Mouse (Mus musculus) forebrain, postnatal 0 days (tissue): ENCODE data around the gene Trnau1ap. TPM values are rescaled to one million over a fixed set of nuclear protein-coding genes. Genes with fewer than 3 reads are reported as not detected.

Source experiments
- ATAC-seq: fragments of 200-750 bp; cut with Nextera tagmentation; 2 replicates; pipeline ENCODE4 v1.8.0; 2017; ENCODE audit warnings: mild to moderate bottlenecking, moderate library complexity
- DNase-seq: peaks from one replicate; pipeline ENCODE4 v3.0.0-alpha.2; 2015
- H3K27ac ChIP-seq: fragments of 300-500 bp; sonication (generic); 2 replicates; pipeline ENCODE4 v1.5.1; 2014; ENCODE audit warnings: low read depth, mild to moderate bottlenecking, antibody characterized with exemption, low read length, moderate library complexity, mixed read lengths
- H3K27me3 ChIP-seq: fragments of 300-500 bp; sonication (generic); 2 replicates; pipeline ENCODE4 v1.6.1; 2014; ENCODE audit warnings: mild to moderate bottlenecking, low read length, mixed read lengths; ENCODE audit not compliant: insufficient read depth
- H3K36me3 ChIP-seq: fragments of 300-500 bp; sonication (generic); 2 replicates; pipeline ENCODE4 v1.6.1; 2014; ENCODE audit warnings: mild to moderate bottlenecking, moderate library complexity; ENCODE audit not compliant: insufficient read depth
- H3K4me1 ChIP-seq: fragments of 300-500 bp; sonication (generic); 2 replicates; pipeline ENCODE4 v1.6.1; 2014; ENCODE audit warnings: antibody characterized with exemption; ENCODE audit not compliant: insufficient read depth
- H3K4me2 ChIP-seq: fragments of 300-500 bp; sonication (generic); 2 replicates; pipeline ENCODE4 v1.6.1; 2014; ENCODE audit warnings: low read depth, mild to moderate bottlenecking, moderate library complexity
- H3K4me3 ChIP-seq: fragments of 300-500 bp; sonication (generic); 2 replicates; pipeline ENCODE4 v1.5.1; 2014; ENCODE audit warnings: low read depth, low read length, mixed read lengths
- H3K9ac ChIP-seq: fragments of 300-500 bp; sonication (generic); 2 replicates; pipeline ENCODE4 v1.6.1; 2014; ENCODE audit warnings: mild to moderate bottlenecking
- H3K9me3 ChIP-seq: fragments of 300-500 bp; sonication (generic); 2 replicates; pipeline ENCODE4 v1.6.1; 2016; ENCODE audit warnings: low read length
- CTCF ChIP-seq: sonication (generic); IDR thresholded peaks from 2 replicates; pipeline ENCODE4 v1.5.1; 2016; ENCODE audit warnings: antibody characterized with exemption, control low read depth, low read depth
- WGBS: fragments of 180-500 bp; shearing (Covaris S2); extraction: QIAGEN DNeasy Blood & Tissue Kit; methylation state at CpG from one replicate; pipeline ENCODE4 v1.1.7; 2014; 5-methylcytosine and 5-hydroxymethylcytosine counted together
- polyA plus RNA-seq: library from polyadenylated mRNA; unstranded; fragments of >200 nt; fragmentation: Nextera tagmentation; extraction: Ambion mirVana; gene quantifications from 2 replicates; pipeline ENCODE4 v1.2.1, GENCODE M21; 2015
- total RNA-seq: library from RNA; depleted of rRNA; stranded (reverse); fragments of >200 nt; gene quantifications from 2 replicates; pipeline ENCODE4 v1.2.3, GENCODE M21; 2014

Trnau1ap gene
- total and polyA plus RNA-seq, 2 experiments from 2014 or later: 62.1 TPM

DNA sequence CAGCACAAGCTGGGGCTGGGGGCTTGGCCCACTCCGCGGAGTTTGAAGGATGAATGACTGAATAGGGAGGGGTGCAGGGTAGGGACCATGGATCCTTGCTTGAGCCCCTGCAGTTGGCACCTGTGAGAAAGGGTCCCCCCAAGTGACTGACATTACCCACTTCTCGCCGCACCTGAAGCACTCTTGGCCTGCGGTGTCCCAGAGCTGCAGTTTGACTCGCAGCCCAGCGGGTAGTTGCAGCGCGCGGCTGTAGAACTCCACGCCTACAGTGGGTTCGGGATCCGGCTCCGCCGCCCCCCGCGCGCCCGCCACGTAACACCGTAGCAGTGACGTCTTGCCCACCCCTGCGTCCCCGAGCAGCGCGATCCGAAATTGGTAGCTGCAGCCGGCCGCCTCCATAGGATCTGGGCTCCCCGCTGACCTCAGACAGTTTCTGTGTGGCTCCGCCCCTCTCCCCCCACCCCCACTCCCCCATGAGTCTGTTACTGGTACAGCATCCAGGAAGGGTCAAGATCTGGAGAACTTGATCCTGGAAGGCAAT, 26.3 kb downstream of the Trnau1ap start, which contains the start of gene Rab42:
Rab42 (minus strand) TSS at position 447 of the 541 bp plus-strand sequence.
- no peak within 1 kb of the TSS for H3K27ac ChIP-seq
- H3K27me3 ChIP-seq: no peaks in the 10 kb centered on the region
- peak within 1 kb of the TSS; percentile 39 for H3K4me3 ChIP-seq
- peak within 1 kb of the TSS; percentile 54 for H3K4me2 ChIP-seq
- peak; percentile 16; the same call in 1 of the 2 replicates for TF ChIP-seq CTCF
- H3K9ac ChIP-seq: peak within 1 kb of the TSS; percentile 51
- 2% methylated on average over 31 of the region's 31 CpGs for WGBS
- ATAC-seq (peak; percentile 86), DNase-seq (peak; percentile 57)
- H3K4me1 ChIP-seq: no peaks in the 10 kb centered on the region
- no peaks in the 10 kb centered on the region for H3K36me3 ChIP-seq
- no peaks in the 10 kb centered on the region for H3K9me3 ChIP-seq

- Histone ChIP-seq H3K27ac (no peak overlapping the region), H3K9me3 (no peaks in the 10 kb centered on the region), H3K27me3 (no peaks in the 10 kb centered on the region), H3K4me1 (no peaks in the 10 kb centered on the region), H3K36me3 (no peaks in the 10 kb centered on the region), H3K4me2 (peak overlapping the region; percentile 54), H3K9ac (peak overlapping the region; percentile 51; the same call in 1 of the 2 replicates), H3K4me3 (peak overlapping the region; percentile 39)
- ATAC-seq (peak; percentile 35; the same call in 1 of the 2 replicates), DNase-seq (no peak)
- 62% methylated on average over 16 of the region's 16 CpGs for WGBS
- TF ChIP-seq CTCF: no peak
Observed at GRCm38 (mm10) chr4:132301965-132302938, 27.1 kb downstream of the Trnau1ap start.

DNA sequence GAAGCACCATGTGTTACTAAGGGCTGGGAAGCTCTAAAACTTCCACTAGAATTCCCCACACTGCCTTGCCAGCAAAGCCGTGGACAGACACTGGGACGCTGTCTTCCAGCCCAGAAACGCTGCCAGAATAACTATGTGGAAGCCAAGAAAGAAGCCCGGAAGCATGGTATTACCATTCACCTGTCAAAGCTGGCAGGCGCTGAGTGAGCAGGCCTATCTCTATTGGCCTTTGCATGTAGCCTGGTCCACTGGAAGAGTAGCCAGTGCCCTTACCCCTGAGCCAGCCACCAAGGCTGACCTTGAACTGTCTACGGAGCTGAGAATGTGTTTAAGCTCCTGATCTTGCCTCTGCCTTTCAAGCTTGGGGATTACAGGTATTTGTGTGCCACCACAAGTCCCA, 27.9 kb downstream of the Trnau1ap start:
- Histone ChIP-seq H3K9ac (no peak overlapping the region), H3K4me3 (no peak overlapping the region), H3K27me3 (no peaks in the 10 kb centered on the region), H3K4me2 (no peak overlapping the region), H3K4me1 (no peaks in the 10 kb centered on the region), H3K9me3 (no peaks in the 10 kb centered on the region), H3K27ac (no peak overlapping the region), H3K36me3 (no peaks in the 10 kb centered on the region)
- DNase-seq (no peak), ATAC-seq (no peak)
- TF ChIP-seq CTCF: no peak
- 70% methylated on average over 6 of the region's 6 CpGs for WGBS

DNA sequence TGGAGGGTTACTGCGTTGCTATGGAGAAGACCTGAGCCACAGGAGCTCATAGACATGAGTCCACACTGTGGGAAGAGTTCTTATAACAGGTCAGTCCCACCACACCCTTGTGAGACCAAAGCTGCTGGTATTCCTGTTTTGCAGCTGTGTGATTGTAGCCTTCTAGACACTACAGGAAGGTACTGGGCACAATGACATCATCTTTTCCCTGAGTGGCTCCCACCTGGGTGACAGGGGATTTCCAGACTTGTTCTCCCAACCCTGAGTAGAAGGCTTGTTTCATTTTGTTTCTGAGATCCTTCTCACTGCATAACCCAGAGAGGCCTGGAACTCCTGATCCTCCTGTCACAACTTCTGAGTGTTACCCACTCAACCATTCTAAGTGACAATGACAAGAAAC, 29.5 kb downstream of the Trnau1ap start:
- no peaks in the 10 kb centered on the region for H3K9me3 ChIP-seq
- H3K4me3 ChIP-seq: no peak overlapping the region
- H3K27me3 ChIP-seq: no peaks in the 10 kb centered on the region
- no peak overlapping the region for H3K27ac ChIP-seq
- ATAC-seq (no peak), DNase-seq (no peak)
- no peaks in the 10 kb centered on the region for H3K4me1 ChIP-seq
- H3K36me3 ChIP-seq: no peaks in the 10 kb centered on the region
- no peak overlapping the region for H3K9ac ChIP-seq
- no peak overlapping the region for H3K4me2 ChIP-seq
- TF ChIP-seq CTCF: no peak
- WGBS: 88% methylated on average over 1 of the region's 1 CpGs

DNA sequence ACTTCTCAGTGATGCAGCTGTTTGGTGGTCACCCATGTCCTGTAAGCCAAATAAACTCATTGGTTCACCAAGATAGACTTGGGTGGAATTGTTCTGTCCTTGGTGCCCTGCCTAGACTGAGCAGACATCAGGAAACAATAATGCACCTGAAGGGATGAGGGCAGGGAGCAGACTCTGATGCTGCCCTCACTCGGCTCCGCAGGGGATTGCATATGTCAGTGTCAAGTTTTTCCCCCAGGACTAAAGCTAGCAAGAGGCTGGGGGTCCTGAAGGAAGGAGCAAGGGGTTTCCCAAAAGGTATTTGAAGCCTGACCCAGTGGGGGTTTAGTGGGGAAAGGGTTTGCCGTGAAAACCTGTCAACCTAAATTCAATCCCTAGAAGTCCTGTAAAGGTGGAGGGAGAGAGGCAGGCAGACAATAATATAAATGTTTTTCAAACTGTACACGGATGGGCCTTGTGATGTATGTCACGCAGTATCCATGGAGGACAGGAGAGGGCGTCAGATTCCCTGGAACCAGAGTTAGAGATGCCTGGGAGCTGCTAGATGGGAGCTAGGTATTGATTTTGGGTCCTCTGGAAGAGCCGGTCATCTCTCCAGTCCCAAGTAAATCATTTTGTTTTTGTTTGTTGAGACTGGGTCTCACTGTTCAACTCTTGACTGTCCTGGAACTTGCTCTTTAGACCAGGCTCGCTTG, 33.5 kb downstream of the Trnau1ap start:
- no peak overlapping the region for H3K27ac ChIP-seq
- H3K9ac ChIP-seq: no peak overlapping the region
- DNase-seq (no peak), ATAC-seq (no peak)
- H3K9me3 ChIP-seq: no peaks in the 10 kb centered on the region
- H3K36me3 ChIP-seq: peaks cover 12% of the 10 kb centered on the region
- no peak overlapping the region for H3K4me2 ChIP-seq
- TF ChIP-seq CTCF: no peak
- H3K4me1 ChIP-seq: no peaks in the 10 kb centered on the region
- no peak overlapping the region for H3K4me3 ChIP-seq
- no peaks in the 10 kb centered on the region for H3K27me3 ChIP-seq
- WGBS: 46% methylated on average over 8 of the region's 8 CpGs

GRCm38 (mm10) chr4:132293682-132294240, 35.6 kb downstream of the Trnau1ap start:
- no peak overlapping the region for H3K27ac ChIP-seq
- no peak for DNase-seq
- no peaks in the 10 kb centered on the region for H3K27me3 ChIP-seq
- no peak overlapping the region for H3K4me2 ChIP-seq
- no peak for TF ChIP-seq CTCF
- no peak for ATAC-seq
- H3K9ac ChIP-seq: no peak overlapping the region
- H3K4me3 ChIP-seq: no peak overlapping the region
- no peaks in the 10 kb centered on the region for H3K9me3 ChIP-seq
- H3K36me3 ChIP-seq: peaks cover 12% of the 10 kb centered on the region
- no peaks in the 10 kb centered on the region for H3K4me1 ChIP-seq
- WGBS: 84% methylated on average over 7 of the region's 7 CpGs
